Comparison of ENCODE assay signal across 8 mouse cellular contexts in the genomic region with DNA sequence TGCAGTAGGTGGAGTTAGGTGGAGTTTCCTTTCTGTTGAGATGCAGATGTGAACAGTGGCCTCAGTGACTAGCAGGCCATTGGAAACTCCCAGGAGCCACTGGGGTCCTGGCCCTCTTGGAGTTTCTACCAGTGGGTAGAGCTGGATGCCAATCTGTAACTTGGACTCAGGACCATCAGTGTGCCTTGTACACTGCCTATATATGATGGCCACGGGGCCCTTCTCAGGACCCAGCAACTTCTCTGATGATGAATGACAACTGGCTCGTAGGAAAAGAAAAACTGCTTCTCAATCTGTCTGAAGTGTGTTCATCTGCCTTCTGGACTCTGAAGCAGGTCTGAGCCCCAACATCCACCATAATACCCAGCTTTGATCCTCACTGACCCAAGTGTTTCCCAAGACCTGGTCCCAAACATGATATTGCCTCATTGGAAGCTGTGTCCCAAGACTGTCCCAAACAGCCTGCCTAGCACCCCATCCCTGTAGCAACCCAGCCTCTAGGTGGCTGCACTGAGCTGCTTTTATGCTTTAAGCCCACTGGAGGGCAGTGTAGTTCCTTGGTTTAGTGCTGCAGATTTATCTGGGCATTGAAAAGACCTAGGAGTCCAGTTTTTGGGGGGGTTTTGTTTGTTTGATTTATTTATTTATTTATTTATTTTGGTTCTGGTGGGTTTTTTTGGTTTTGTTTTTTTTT. TPM values are rescaled to one million over a fixed set of nuclear protein-coding genes. Genes with fewer than 3 reads are reported as not detected.
DNase-seq lines count a peak whose midpoint lies in the region; ATAC-seq and TF ChIP-seq lines count a peak whose summit lies in the region.

No protein-coding gene starts in this region.

- no peak overlapping the region for H3K9ac ChIP-seq in intestine, postnatal 0 days (ENCODE audit: low read depth, low read length)
- H3K9ac ChIP-seq in midbrain, embryonic 12.5 days (replicated peaks), result no peak overlapping the region

- no peaks in the 10 kb centered on the region for H3K27me3 ChIP-seq in intestine, postnatal 0 days (replicated peaks; ENCODE audit: control insufficient read depth, insufficient read depth, low read length)
- H3K27me3 ChIP-seq in midbrain, embryonic 12.5 days, result no peaks in the 10 kb centered on the region

- TF ChIP-seq CTCF in intestine, postnatal 0 days (IDR thresholded peaks at IDR 0.05; ENCODE audit: low read depth), result peak; percentile 99

- ATAC-seq in intestine, postnatal 0 days, result peak; percentile 58
- peak; percentile 67 for ATAC-seq in midbrain, embryonic 12.5 days (ENCODE audit: low FRiP score, low read depth)

- DNase-seq in urinary bladder, postnatal 14 days (ENCODE audit: low spot score), result peak; percentile 70
- no peak for DNase-seq in urinary bladder, postnatal 10 days (ENCODE audit: low spot score)
- DNase-seq in embryo, embryonic 11 days, result peak; percentile 83
- DNase-seq in gastrocnemius, postnatal 36 days, result peak; percentile 42 to 58
- DNase-seq in left cerebral cortex, postnatal 36 days (ENCODE audit: low spot score in 2 of 2), result peak; percentile 62 to 69
- peak; percentile 65 for DNase-seq in skeletal muscle tissue, adult 2 months (ENCODE audit: low read depth, low spot score)

- no peaks in the 10 kb centered on the region for H3K4me1 ChIP-seq in intestine, postnatal 0 days (replicated peaks; ENCODE audit: control insufficient read depth, insufficient read depth, low read length)
- H3K4me1 ChIP-seq in midbrain, embryonic 12.5 days, result no peaks in the 10 kb centered on the region

- peaks cover 32% of the 10 kb centered on the region for H3K36me3 ChIP-seq in intestine, postnatal 0 days (ENCODE audit: control insufficient read depth, insufficient read depth)
- H3K36me3 ChIP-seq in midbrain, embryonic 12.5 days, result peaks cover 39% of the 10 kb centered on the region

- no peak overlapping the region for H3K27ac ChIP-seq in intestine, postnatal 0 days (ENCODE audit: low read depth, low read length)
- no peak overlapping the region for H3K27ac ChIP-seq in midbrain, embryonic 12.5 days (replicated peaks)

- WGBS in intestine, postnatal 0 days, result 68% methylated on average over 2 of the region's 2 CpGs
- 88% methylated on average over 2 of the region's 2 CpGs for WGBS in midbrain, embryonic 12.5 days

- H3K4me2 ChIP-seq in intestine, postnatal 0 days (replicated peaks; ENCODE audit: low read depth), result no peak overlapping the region
- no peak overlapping the region for H3K4me2 ChIP-seq in midbrain, embryonic 12.5 days (replicated peaks)

- intact Hi-C loops in gastrocnemius, postnatal 36 days (cut with DNase I), result loop anchor here (2.0 to 5.0 kb wide), 2 partner anchors 79 to 154 kb away; no protein-coding TSS in a partner anchor
- intact Hi-C loops in left cerebral cortex, postnatal 36 days (cut with DNase I), result loop anchor here (1.0 to 5.0 kb wide), 4 partner anchors 44 to 204 kb away; no protein-coding TSS in a partner anchor

- H3K9me3 ChIP-seq in intestine, postnatal 0 days (ENCODE audit: control insufficient read depth), result no peaks in the 10 kb centered on the region
- H3K9me3 ChIP-seq in midbrain, embryonic 12.5 days, result no peaks in the 10 kb centered on the region

- H3K4me3 ChIP-seq in intestine, postnatal 0 days (ENCODE audit: low read depth, low read length), result no peak overlapping the region
- no peak overlapping the region for H3K4me3 ChIP-seq in midbrain, embryonic 12.5 days

RNA-seq across cellular contexts. Expression of gene Itm2c, which starts 40.9 kb away (rescaled TPM):
- 10 to 100 TPM; 20.7 to 27.2 TPM for total RNA-seq in gastrocnemius, postnatal 36 days (2021)
- 112 and 113 TPM in 2 replicates for polyA plus RNA-seq in intestine, postnatal 0 days (2015; fragmentation: Nextera tagmentation; extraction: Ambion mirVana)
- total RNA-seq in left cerebral cortex, postnatal 36 days (2021), result 100 to 1,000 TPM; 719 to 821 TPM
- 146 and 163 TPM in 2 replicates for polyA plus RNA-seq in midbrain, embryonic 12.5 days (2016; fragmentation: Nextera tagmentation; extraction: Ambion mirVana)

RNA-seq across cellular contexts. Expression of gene Cab39, which starts 59.9 kb away (rescaled TPM):
- total RNA-seq in gastrocnemius, postnatal 36 days (2021), result 100 to 1,000 TPM; 153 to 159 TPM
- polyA plus RNA-seq in intestine, postnatal 0 days (2015; fragmentation: Nextera tagmentation; extraction: Ambion mirVana), result 33.8 and 36.6 TPM in 2 replicates
- total RNA-seq in left cerebral cortex, postnatal 36 days (2021), result 100 to 1,000 TPM; 150 to 163 TPM
- polyA plus RNA-seq in midbrain, embryonic 12.5 days (2016; fragmentation: Nextera tagmentation; extraction: Ambion mirVana), result 69.2 and 79.9 TPM in 2 replicates

Comparison
In these comparisons a context has a peak if more than half of its experiments do, and no peak if none do; other contexts are left out.
1. RNA of gene Itm2c, which starts 40.9 kb away (total RNA-seq): 719 to 821 TPM in left cerebral cortex, postnatal 36 days; 20.7 to 27.2 TPM in gastrocnemius, postnatal 36 days; every median in the first group is over 10 times any median in the second.